Mouse (Mus musculus): ENCODE results near the gene Cttnbp2nl. TPM values are rescaled to one million over a fixed set of nuclear protein-coding genes. Genes with fewer than 3 reads are reported as not detected.

Gene Cttnbp2nl
- polyA plus RNA-seq, 1 experiment from 2014 or later, result 34.3 TPM

GRCm38 (mm10) chr3:105053698-105054001 is 704 bp upstream of the Cttnbp2nl start:
- Histone ChIP-seq H3K27ac (peak overlapping the region; percentile 96), H3K36me3 (replicated peaks) (peaks cover 4% of the 10 kb centered on the region), H3K4me1 (peaks cover 31% of the 10 kb centered on the region), H3K4me3 (peak overlapping the region; percentile 89), H3K27me3 (ENCODE audit: poor library complexity, severe bottlenecking) (no peaks in the 10 kb centered on the region), H3K9me3 (no peaks in the 10 kb centered on the region)
- 77% methylated on average over 4 of the region's 4 CpGs for WGBS
- DNase-seq (ENCODE audit: extremely low spot score, low spot score), result no peak

GRCm38 (mm10) chr3:105052171-105052936 is 592 bp downstream of the Cttnbp2nl start:
- DNase-seq (ENCODE audit: extremely low spot score, low spot score), result no peak
- WGBS, result under 1% methylated on average over 35 of the region's 37 CpGs
- Histone ChIP-seq H3K9me3 (no peaks in the 10 kb centered on the region), H3K27ac (peak overlapping the region; percentile 96), H3K4me1 (peaks cover 32% of the 10 kb centered on the region), H3K27me3 (ENCODE audit: poor library complexity, severe bottlenecking) (no peaks in the 10 kb centered on the region), H3K36me3 (replicated peaks) (peaks cover 4% of the 10 kb centered on the region), H3K4me3 (peak overlapping the region; percentile 89)

GRCm38 (mm10) chr3:105051103-105051502 is 1.8 kb downstream of the Cttnbp2nl start:
- peak overlapping the region; percentile 89 for H3K4me3 ChIP-seq
- WGBS, result 74% methylated on average over 2 of the region's 2 CpGs
- no peaks in the 10 kb centered on the region for H3K9me3 ChIP-seq
- H3K27ac ChIP-seq, result no peak overlapping the region
- peaks cover 9% of the 10 kb centered on the region for H3K36me3 ChIP-seq (replicated peaks)
- peaks cover 32% of the 10 kb centered on the region for H3K4me1 ChIP-seq
- H3K27me3 ChIP-seq (ENCODE audit: poor library complexity, severe bottlenecking), result no peaks in the 10 kb centered on the region
- no peak for DNase-seq (ENCODE audit: extremely low spot score, low spot score)

- Histone ChIP-seq H3K27ac (no peak overlapping the region), H3K36me3 (replicated peaks) (peaks cover 14% of the 10 kb centered on the region), H3K4me3 (no peak overlapping the region), H3K4me1 (peaks cover 37% of the 10 kb centered on the region), H3K27me3 (ENCODE audit: poor library complexity, severe bottlenecking) (no peaks in the 10 kb centered on the region), H3K9me3 (no peaks in the 10 kb centered on the region)
- DNase-seq (ENCODE audit: extremely low spot score, low spot score), result no peak
- WGBS, result 88% methylated on average over 6 of the region's 6 CpGs
Measured at GRCm38 (mm10) chr3:105049848-105050247, 3.1 kb downstream of the Cttnbp2nl start.

- H3K27ac ChIP-seq, result no peak overlapping the region
- peaks cover 14% of the 10 kb centered on the region for H3K36me3 ChIP-seq (replicated peaks)
- no peak overlapping the region for H3K4me3 ChIP-seq
- peaks cover 34% of the 10 kb centered on the region for H3K4me1 ChIP-seq
- WGBS, result 83% methylated on average over 8 of the region's 8 CpGs
- DNase-seq (ENCODE audit: extremely low spot score, low spot score), result no peak
- H3K9me3 ChIP-seq, result no peaks in the 10 kb centered on the region
- H3K27me3 ChIP-seq (ENCODE audit: poor library complexity, severe bottlenecking), result no peaks in the 10 kb centered on the region
Measured at GRCm38 (mm10) chr3:105047616-105048015, 5.3 kb downstream of the Cttnbp2nl start.

- H3K4me3 ChIP-seq, result no peak overlapping the region
- H3K36me3 ChIP-seq (replicated peaks), result peaks cover 14% of the 10 kb centered on the region
- 92% methylated on average over 5 of the region's 5 CpGs for WGBS
Measured at GRCm38 (mm10) chr3:105046870-105047269, 6.1 kb downstream of the Cttnbp2nl start.

GRCm38 (mm10) chr3:105043746-105044145 is 9.2 kb downstream of the Cttnbp2nl start:
- Histone ChIP-seq H3K27ac (no peak overlapping the region), H3K4me1 (peaks cover 16% of the 10 kb centered on the region), H3K36me3 (replicated peaks) (peaks cover 20% of the 10 kb centered on the region), H3K27me3 (ENCODE audit: poor library complexity, severe bottlenecking) (no peaks in the 10 kb centered on the region), H3K4me3 (no peak overlapping the region), H3K9me3 (no peaks in the 10 kb centered on the region)
- DNase-seq (ENCODE audit: extremely low spot score, low spot score), result no peak
- WGBS, result 93% methylated on average over 5 of the region's 5 CpGs

More at GRCm38 (mm10) chr3:105046870-105047269, 6.1 kb downstream of the Cttnbp2nl start:
- Histone ChIP-seq H3K9me3 (no peaks in the 10 kb centered on the region), H3K27ac (no peak overlapping the region), H3K4me1 (peaks cover 31% of the 10 kb centered on the region), H3K27me3 (ENCODE audit: poor library complexity, severe bottlenecking) (no peaks in the 10 kb centered on the region)
- DNase-seq (ENCODE audit: extremely low spot score, low spot score), result no peak

- Histone ChIP-seq H3K4me3 (no peak overlapping the region), H3K36me3 (replicated peaks) (peaks cover 41% of the 10 kb centered on the region), H3K27me3 (ENCODE audit: poor library complexity, severe bottlenecking) (no peaks in the 10 kb centered on the region), H3K4me1 (peaks cover 12% of the 10 kb centered on the region), H3K9me3 (no peaks in the 10 kb centered on the region), H3K27ac (no peak overlapping the region)
- DNase-seq (ENCODE audit: extremely low spot score, low spot score), result no peak
- 96% methylated on average over 9 of the region's 9 CpGs for WGBS
Measured at GRCm38 (mm10) chr3:105040983-105041625, 11.8 kb downstream of the Cttnbp2nl start.

- 73% methylated on average over 8 of the region's 8 CpGs for WGBS
- no peak for DNase-seq (ENCODE audit: extremely low spot score, low spot score)
Measured at GRCm38 (mm10) chr3:105040002-105040401, 12.9 kb downstream of the Cttnbp2nl start.

GRCm38 (mm10) chr3:105037240-105037770 is 15.6 kb downstream of the Cttnbp2nl start:
- Histone ChIP-seq H3K9me3 (no peaks in the 10 kb centered on the region), H3K4me1 (no peaks in the 10 kb centered on the region; the same call in 1 of the 2 replicates), H3K27me3 (ENCODE audit: poor library complexity, severe bottlenecking) (no peaks in the 10 kb centered on the region), H3K4me3 (no peak overlapping the region), H3K36me3 (replicated peaks) (peaks cover 74% of the 10 kb centered on the region), H3K27ac (no peak overlapping the region)
- DNase-seq (ENCODE audit: extremely low spot score, low spot score), result no peak
- 92% methylated on average over 6 of the region's 6 CpGs for WGBS

More at GRCm38 (mm10) chr3:105040002-105040401, 12.9 kb downstream of the Cttnbp2nl start:
- Histone ChIP-seq H3K27ac (no peak overlapping the region), H3K9me3 (no peaks in the 10 kb centered on the region), H3K4me3 (no peak overlapping the region), H3K36me3 (replicated peaks) (peaks cover 48% of the 10 kb centered on the region), H3K4me1 (peaks cover 9% of the 10 kb centered on the region), H3K27me3 (ENCODE audit: poor library complexity, severe bottlenecking) (no peaks in the 10 kb centered on the region)

GRCm38 (mm10) chr3:105036281-105036847 is 16.6 kb downstream of the Cttnbp2nl start:
- H3K9me3 ChIP-seq, result no peaks in the 10 kb centered on the region; the same call in 1 of the 2 replicates
- no peaks in the 10 kb centered on the region; the same call in 1 of the 2 replicates for H3K4me1 ChIP-seq
- no peaks in the 10 kb centered on the region for H3K27me3 ChIP-seq (ENCODE audit: poor library complexity, severe bottlenecking)
- H3K27ac ChIP-seq, result no peak overlapping the region
- 91% methylated on average over 10 of the region's 10 CpGs for WGBS
- no peak overlapping the region for H3K4me3 ChIP-seq
- peaks cover 83% of the 10 kb centered on the region for H3K36me3 ChIP-seq (replicated peaks)
- DNase-seq (ENCODE audit: extremely low spot score, low spot score), result no peak

- no peak for DNase-seq (ENCODE audit: extremely low spot score, low spot score)
- 93% methylated on average over 10 of the region's 10 CpGs for WGBS
- no peak overlapping the region for H3K27ac ChIP-seq
- H3K27me3 ChIP-seq (ENCODE audit: poor library complexity, severe bottlenecking), result no peaks in the 10 kb centered on the region
- H3K4me3 ChIP-seq, result no peak overlapping the region
- H3K4me1 ChIP-seq, result peaks cover 6% of the 10 kb centered on the region
- no peaks in the 10 kb centered on the region for H3K9me3 ChIP-seq
- H3K36me3 ChIP-seq (replicated peaks), result peaks cover 51% of the 10 kb centered on the region
Measured at GRCm38 (mm10) chr3:105023371-105024005, 29.5 kb downstream of the Cttnbp2nl start.

Data from forebrain, embryonic 10.5 days (tissue).